ENCODE assay signal across 10 mouse cellular contexts in genomic region chr16:92867261-92867935, GRCm38 (mm10). TPM values are rescaled to one million over a fixed set of nuclear protein-coding genes. Genes with fewer than 3 reads are reported as not detected.
DNase-seq lines count a peak whose midpoint lies in the region; ATAC-seq and TF ChIP-seq lines count a peak whose summit lies in the region.
"Had no signal": no experiment of that assay in that cellular context is flagged by ENCODE, and none has a peak within 500 bp of the region (broad histone marks: within the 10 kb centered on the region; RNA-seq: fewer than 3 reads in every experiment).

No protein-coding gene starts in this region.

- H3K4me3 ChIP-seq in layer of hippocampus, adult 2 months: no peak overlapping the region
- H3K4me3 ChIP-seq: limb, embryonic 15.5 days had no signal

- DNase-seq in layer of hippocampus, adult 2 months (ENCODE audit: low spot score in 2 of 2): no peak
- no peak for DNase-seq in layer of hippocampus, postnatal 14 days (ENCODE audit: low spot score in 2 of 2)
- peak; percentile 61 for DNase-seq in CD4-positive, CD25-positive, alpha-beta regulatory T cell, adult 2 months (ENCODE audit: low read depth, low spot score)
- no peak for DNase-seq in adrenal gland, adult 2 months
- no peak for DNase-seq in adrenal gland, postnatal 10 days
- no peak for DNase-seq in spleen, postnatal 4 days (ENCODE audit: low spot score in 2 of 2)

- H3K27ac ChIP-seq in layer of hippocampus, adult 2 months: peak overlapping the region; percentile 18; the same call in 1 of the 2 replicates
- H3K27ac ChIP-seq: limb, embryonic 15.5 days had no signal

- TF ChIP-seq CTCF in layer of hippocampus, adult 2 months (conservative IDR thresholded peaks at IDR 0.05): no peak

- peak; percentile 67 for ATAC-seq in common myeloid progenitor, adult 5-6 weeks (replicated peaks; ENCODE audit: low read depth, poor library complexity, severe bottlenecking)
- ATAC-seq in megakaryocyte, adult 5-6 weeks (ENCODE audit: poor library complexity, severe bottlenecking): peak; percentile 74
- ATAC-seq: forebrain, embryonic 16.5 days had no signal

RNA-seq across cellular contexts. Expression of gene Runx1, which starts 41.4 kb away (rescaled TPM):
- total RNA-seq in layer of hippocampus, adult 2 months (2021): 1 to 10 TPM in 1 of 2 experiments, under 1 TPM in 1; 0.95 to 1.4 TPM
- 1 to 10 TPM; 1.9 to 2.6 TPM for total RNA-seq in layer of hippocampus, postnatal 14 days (2021)
- total RNA-seq in common myeloid progenitor, adult 5-6 weeks (2017): 78.7 and 92.4 TPM in 2 replicates
- 93.4 and 112 TPM in 2 replicates for total RNA-seq in megakaryocyte, adult 5-6 weeks (2015)
- 44.7 and 61.5 TPM in 2 replicates for total RNA-seq in megakaryocyte, adult 5-6 weeks (2017)
- 1 to 10 TPM; 3.6 to 4.9 TPM for total RNA-seq in adrenal gland, adult 2 months (2021)
- 4.2 and 6.2 TPM in 2 replicates for polyA plus RNA-seq in adrenal gland, adult 2 months (2012; rRNA removed)
- total RNA-seq in adrenal gland, postnatal 10 days (2021): 1 to 10 TPM; 4.2 to 5.8 TPM

Comparison
In these comparisons a context has a peak if more than half of its experiments do, and no peak if none do; other contexts are left out.
1. RNA of gene Runx1, which starts 41.4 kb away (total RNA-seq): 44.7 to 112 TPM in megakaryocyte, adult 5-6 weeks and 78.7 to 92.4 TPM in common myeloid progenitor, adult 5-6 weeks; 4.2 to 5.8 TPM in adrenal gland, postnatal 10 days, 3.6 to 4.9 TPM in adrenal gland, adult 2 months, 1.9 to 2.6 TPM in layer of hippocampus, postnatal 14 days and 0.95 to 1.4 TPM in layer of hippocampus, adult 2 months; every median in the first group is over 4 times any median in the second.